Mouse (Mus musculus) C2C12 (cell line): ENCODE measurements around the gene Ppp2r1b.

Experiments
- CEBPB ChIP-seq: IDR thresholded peaks from one replicate; pipeline ENCODE4 v1.6.1; 2011; ENCODE audit warnings: low read depth, mild to moderate bottlenecking, control low read depth, moderate library complexity
- CTCF ChIP-seq: IDR thresholded peaks from one replicate; pipeline ENCODE4 v1.5.1; 2011; ENCODE audit not compliant: control insufficient read depth, insufficient read depth, insufficient read length
- FOSL1 ChIP-seq: IDR thresholded peaks from one replicate; pipeline ENCODE4 v1.8.0; 2011; ENCODE audit warnings: mild to moderate bottlenecking, low read length; ENCODE audit not compliant: poor library complexity, insufficient read depth, severe bottlenecking
- MAX ChIP-seq: IDR thresholded peaks from one replicate; pipeline ENCODE4 v1.6.1; 2011; ENCODE audit warnings: mild to moderate bottlenecking, control low read depth
- MYOD1 ChIP-seq: IDR thresholded peaks from one replicate; pipeline ENCODE4 v1.6.1; 2011; ENCODE audit warnings: low read depth; ENCODE audit not compliant: control insufficient read depth, insufficient read length
- USF1 ChIP-seq: IDR thresholded peaks from one replicate; pipeline ENCODE4 v1.6.1; 2011; ENCODE audit warnings: low read depth, mild to moderate bottlenecking, control low read depth, moderate library complexity

DNA sequence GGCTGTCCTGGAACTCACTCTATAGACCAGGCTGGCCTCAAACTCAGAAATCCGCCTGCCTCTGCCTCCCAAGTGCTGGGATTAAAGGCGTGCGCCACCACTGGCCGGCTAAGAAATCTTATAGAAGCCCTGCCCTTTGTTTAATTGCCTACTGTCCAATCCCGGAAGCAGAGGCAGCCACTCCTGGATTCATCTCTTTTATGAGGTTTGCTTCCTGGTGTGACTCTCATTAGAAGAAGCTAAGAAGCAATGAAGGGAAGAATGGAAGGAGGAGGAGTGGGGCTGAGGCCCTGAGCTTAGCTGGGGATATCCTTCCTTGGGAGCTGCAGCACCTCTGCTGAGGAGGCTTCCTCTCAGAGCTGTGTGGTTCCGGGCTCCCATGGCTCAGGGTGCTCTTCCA lies 23.4 kb upstream of the Ppp2r1b start:
- TF ChIP-seq CEBPB = no peak
- TF ChIP-seq CTCF = no peak
- no peak for TF ChIP-seq FOSL1
- no peak for TF ChIP-seq MYOD1
- no peak for TF ChIP-seq MAX
- no peak for TF ChIP-seq USF1
